Mouse (Mus musculus): ENCODE results near the gene Polr1c. TPM values are rescaled to one million over a fixed set of nuclear protein-coding genes. Genes with fewer than 3 reads are reported as not detected.

The Polr1c gene
- total and polyA plus RNA-seq, 3 experiments = 26.6 to 76.2 (median 64.1) TPM

DNA sequence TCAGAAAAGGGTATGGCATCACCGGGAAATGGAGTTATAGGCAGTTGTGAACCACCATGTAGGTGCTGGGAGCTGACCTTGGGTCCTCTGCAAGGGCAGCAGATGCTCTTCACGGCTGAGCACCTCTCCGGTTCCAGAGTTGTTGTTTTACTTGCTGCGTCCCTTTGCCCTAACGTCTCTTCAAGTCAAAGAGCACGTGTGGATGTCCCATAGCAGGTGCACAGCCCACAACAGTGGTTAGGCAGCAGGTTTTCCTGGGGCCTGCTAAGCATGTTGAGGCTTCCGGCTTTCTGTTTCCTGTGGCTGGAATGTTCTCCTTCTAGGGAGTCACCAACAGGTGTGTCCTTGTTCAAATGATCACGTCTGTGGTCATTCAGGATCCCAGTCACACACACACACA, 36.1 kb upstream of the Polr1c start:
- Histone ChIP-seq H3K36me3 (replicated peaks) (peaks cover 30% of the 10 kb centered on the region), H3K9me3 (replicated peaks) (no peaks in the 10 kb centered on the region), H3K4me1 (ENCODE audit: insufficient read depth, low read depth, low read length) (peaks cover 42% of the 10 kb centered on the region), H3K4me3 (ENCODE audit: low read depth, low read length) (no peak overlapping the region), H3K27me3 (ENCODE audit: insufficient read depth, low read length) (peaks cover 26% of the 10 kb centered on the region)
- TF ChIP-seq POLR2AphosphoS5 (IDR thresholded peaks at IDR 0.05; ENCODE audit: insufficient replicate concordance, low read depth, low read length) (no peak), TAL1 (conservative IDR thresholded peaks at IDR 0.05; ENCODE audit: low read depth, low read length) (no peak), CTCF (IDR thresholded peaks at IDR 0.05; ENCODE audit: low read depth, low read length) (no peak)
- no peak for DNase-seq (ENCODE audit: low spot score)
- no peak for ATAC-seq (ENCODE audit: extremely low read depth, insufficient number of reproducible peaks, low FRiP score, poor library complexity, severe bottlenecking)

DNA sequence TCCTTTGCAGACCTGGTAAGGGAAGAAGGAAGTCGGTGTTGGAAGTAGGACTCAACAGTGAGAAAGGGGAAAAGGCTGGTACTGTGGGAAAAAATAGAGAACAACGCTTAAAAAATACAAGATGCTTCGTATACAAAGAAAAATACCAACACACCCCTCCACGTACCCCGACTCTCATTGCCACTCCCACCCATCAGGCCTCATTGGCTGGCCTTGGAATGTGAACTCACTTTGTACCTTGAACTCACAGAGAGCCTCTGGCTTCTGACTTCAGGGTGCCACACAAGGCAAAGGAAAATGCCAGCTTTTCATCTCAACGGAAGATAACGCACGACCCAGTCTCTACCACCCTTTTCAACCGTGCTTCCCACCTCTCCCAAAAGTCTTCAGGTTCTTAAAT, 35.3 kb upstream of the Polr1c start:
- Histone ChIP-seq H3K4me1 (ENCODE audit: insufficient read depth, low read depth, low read length) (peaks cover 42% of the 10 kb centered on the region), H3K9me3 (replicated peaks) (no peaks in the 10 kb centered on the region), H3K27me3 (ENCODE audit: insufficient read depth, low read length) (peaks cover 19% of the 10 kb centered on the region), H3K4me3 (ENCODE audit: low read depth, low read length) (peak overlapping the region; percentile 77; the same call in 1 of the 2 replicates), H3K36me3 (replicated peaks) (peaks cover 38% of the 10 kb centered on the region)
- DNase-seq (ENCODE audit: low spot score) = peak; percentile 29
- TF ChIP-seq CTCF (IDR thresholded peaks at IDR 0.05; ENCODE audit: low read depth, low read length) = no peak
- TF ChIP-seq TAL1 (conservative IDR thresholded peaks at IDR 0.05; ENCODE audit: low read depth, low read length) = no peak
- no peak for TF ChIP-seq GATA1 (IDR thresholded peaks at IDR 0.05; ENCODE audit: borderline replicate concordance, low read length)
- TF ChIP-seq GATA2 (IDR thresholded peaks at IDR 0.05; ENCODE audit: borderline replicate concordance, low read depth, low read length) = no peak
- no peak for TF ChIP-seq POLR2AphosphoS5 (IDR thresholded peaks at IDR 0.05; ENCODE audit: insufficient replicate concordance, low read depth, low read length)
- no peak for ATAC-seq (ENCODE audit: extremely low read depth, insufficient number of reproducible peaks, low FRiP score, poor library complexity, severe bottlenecking)

DNA sequence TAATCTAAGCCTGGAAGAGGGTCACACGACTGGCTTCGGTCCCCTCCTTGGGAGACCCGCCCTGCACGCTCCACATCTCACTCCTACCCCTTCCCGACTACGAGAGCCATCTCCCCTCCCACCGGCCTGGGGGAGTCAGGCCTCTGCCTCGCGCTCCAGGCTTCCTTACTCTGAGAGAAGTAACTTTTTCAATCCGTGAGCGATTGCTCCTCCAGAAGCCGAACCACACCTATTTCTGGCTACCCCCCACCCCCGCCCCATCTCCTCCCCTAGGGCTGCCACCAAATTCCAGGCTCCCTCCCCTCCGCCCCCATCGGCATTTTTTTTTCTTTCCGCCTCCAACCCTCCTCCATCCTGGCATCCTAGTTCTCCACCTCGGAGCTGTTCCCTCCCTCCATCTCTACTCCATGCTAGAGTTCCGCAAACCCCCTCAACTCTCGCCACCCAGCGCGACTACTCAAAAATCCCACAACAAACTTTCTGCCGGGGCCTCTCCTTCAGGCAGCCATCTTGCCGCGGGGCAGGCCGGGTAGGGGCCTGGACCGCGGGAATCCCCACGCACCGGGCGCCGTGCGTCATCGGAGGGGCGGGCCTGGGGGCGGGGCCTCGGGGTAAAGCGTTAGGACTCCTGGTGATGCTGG, 34.7 kb upstream of the Polr1c start, which contains the start of gene Tjap1:
Gene Tjap1, minus strand, starts transcription at position 544 of the 641 bp plus-strand sequence.
- Histone ChIP-seq H3K9me3 (replicated peaks) (no peaks in the 10 kb centered on the region), H3K27me3 (ENCODE audit: insufficient read depth, low read length) (peaks cover 18% of the 10 kb centered on the region), H3K4me1 (ENCODE audit: insufficient read depth, low read depth, low read length) (peaks cover 44% of the 10 kb centered on the region), H3K36me3 (replicated peaks) (peaks cover 43% of the 10 kb centered on the region), H3K4me3 (ENCODE audit: low read depth, low read length) (peak within 1 kb of the TSS; percentile 77)
- DNase-seq (ENCODE audit: low spot score) (peak; percentile 97), ATAC-seq (ENCODE audit: extremely low read depth, insufficient number of reproducible peaks, low FRiP score, poor library complexity, severe bottlenecking) (peak; percentile 75)
- TF ChIP-seq GATA2 (IDR thresholded peaks at IDR 0.05; ENCODE audit: borderline replicate concordance, low read depth, low read length) (no peak), TAL1 (conservative IDR thresholded peaks at IDR 0.05; ENCODE audit: low read depth, low read length) (no peak), CTCF (IDR thresholded peaks at IDR 0.05; ENCODE audit: low read depth, low read length) (no peak), GATA1 (IDR thresholded peaks at IDR 0.05; ENCODE audit: borderline replicate concordance, low read length) (no peak)

- Histone ChIP-seq H3K4me1 (ENCODE audit: insufficient read depth, low read depth, low read length) (peaks cover 41% of the 10 kb centered on the region), H3K36me3 (replicated peaks) (peaks cover 85% of the 10 kb centered on the region), H3K4me3 (ENCODE audit: low read depth, low read length) (no peak overlapping the region), H3K27me3 (ENCODE audit: insufficient read depth, low read length) (no peaks in the 10 kb centered on the region), H3K9me3 (replicated peaks) (no peaks in the 10 kb centered on the region)
- ATAC-seq (ENCODE audit: extremely low read depth, insufficient number of reproducible peaks, low FRiP score, poor library complexity, severe bottlenecking) = no peak
- DNase-seq (ENCODE audit: low spot score) = no peak
- TF ChIP-seq CTCF (IDR thresholded peaks at IDR 0.05; ENCODE audit: low read depth, low read length) (no peak), POLR2AphosphoS5 (IDR thresholded peaks at IDR 0.05; ENCODE audit: insufficient replicate concordance, low read depth, low read length) (no peak), GATA1 (IDR thresholded peaks at IDR 0.05; ENCODE audit: borderline replicate concordance, low read length) (no peak), TAL1 (conservative IDR thresholded peaks at IDR 0.05; ENCODE audit: low read depth, low read length) (no peak), GATA2 (IDR thresholded peaks at IDR 0.05; ENCODE audit: borderline replicate concordance, low read depth, low read length) (no peak)
Observed at GRCm38 (mm10) chr17:46278011-46278765, 30.3 kb upstream of the Polr1c start.

DNA sequence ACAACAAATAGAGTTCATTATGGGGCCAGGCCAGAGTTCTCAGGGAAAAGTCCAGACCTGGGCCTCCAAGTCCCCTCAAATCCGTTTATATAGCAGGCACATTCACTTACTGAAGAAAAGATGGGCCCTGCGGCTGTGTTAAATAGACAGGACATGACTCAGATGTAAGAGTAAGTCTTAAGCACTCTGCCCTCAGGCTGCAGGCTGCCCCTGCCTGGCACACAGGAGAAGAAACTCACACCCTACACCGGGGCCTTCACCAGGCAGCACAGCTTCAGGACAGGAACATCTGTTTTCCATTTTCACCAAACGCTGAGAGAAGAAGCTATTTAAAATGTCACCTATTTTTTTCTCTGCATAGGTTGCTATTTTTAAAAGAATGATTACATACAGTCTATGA, 29.7 kb upstream of the Polr1c start:
- H3K9me3 ChIP-seq (replicated peaks) = no peaks in the 10 kb centered on the region
- DNase-seq (ENCODE audit: low spot score) = no peak
- peaks cover 38% of the 10 kb centered on the region for H3K4me1 ChIP-seq (ENCODE audit: insufficient read depth, low read depth, low read length)
- peaks cover 91% of the 10 kb centered on the region for H3K36me3 ChIP-seq (replicated peaks)
- no peak overlapping the region for H3K4me3 ChIP-seq (ENCODE audit: low read depth, low read length)
- no peak for ATAC-seq (ENCODE audit: extremely low read depth, insufficient number of reproducible peaks, low FRiP score, poor library complexity, severe bottlenecking)
- H3K27me3 ChIP-seq (ENCODE audit: insufficient read depth, low read length) = no peaks in the 10 kb centered on the region
- no peak for TF ChIP-seq GATA1 (IDR thresholded peaks at IDR 0.05; ENCODE audit: borderline replicate concordance, low read length)
- TF ChIP-seq POLR2AphosphoS5 (IDR thresholded peaks at IDR 0.05; ENCODE audit: insufficient replicate concordance, low read depth, low read length) = no peak
- TF ChIP-seq CTCF (IDR thresholded peaks at IDR 0.05; ENCODE audit: low read depth, low read length) = no peak
- TF ChIP-seq TAL1 (conservative IDR thresholded peaks at IDR 0.05; ENCODE audit: low read depth, low read length) = no peak
- no peak for TF ChIP-seq GATA2 (IDR thresholded peaks at IDR 0.05; ENCODE audit: borderline replicate concordance, low read depth, low read length)

GRCm38 (mm10) chr17:46275506-46275905, 27.7 kb upstream of the Polr1c start:
- H3K36me3 ChIP-seq (replicated peaks) = peaks cover 97% of the 10 kb centered on the region
- ATAC-seq (ENCODE audit: extremely low read depth, insufficient number of reproducible peaks, low FRiP score, poor library complexity, severe bottlenecking) (no peak), DNase-seq (ENCODE audit: low spot score) (no peak)
- H3K4me1 ChIP-seq (ENCODE audit: insufficient read depth, low read depth, low read length) = peaks cover 19% of the 10 kb centered on the region
- H3K27me3 ChIP-seq (ENCODE audit: insufficient read depth, low read length) = no peaks in the 10 kb centered on the region
- TF ChIP-seq POLR2AphosphoS5 (IDR thresholded peaks at IDR 0.05; ENCODE audit: insufficient replicate concordance, low read depth, low read length) (no peak), CTCF (IDR thresholded peaks at IDR 0.05; ENCODE audit: low read depth, low read length) (no peak), GATA2 (IDR thresholded peaks at IDR 0.05; ENCODE audit: borderline replicate concordance, low read depth, low read length) (no peak), GATA1 (IDR thresholded peaks at IDR 0.05; ENCODE audit: borderline replicate concordance, low read length) (no peak), TAL1 (conservative IDR thresholded peaks at IDR 0.05; ENCODE audit: low read depth, low read length) (no peak)
- H3K4me3 ChIP-seq (ENCODE audit: low read depth, low read length) = no peak overlapping the region
- H3K9me3 ChIP-seq (replicated peaks) = no peaks in the 10 kb centered on the region
